Mouse (Mus musculus) liver, postnatal 0 days (tissue): ENCODE measurements around the gene Tsc22d4.

Source experiments
- CTCF ChIP-seq: sonication (generic); IDR thresholded peaks from 2 replicates; pipeline ENCODE4 v1.5.1; 2016; ENCODE audit warnings: antibody characterized with exemption, low read depth
- EP300 ChIP-seq: IDR thresholded peaks from 2 replicates; pipeline ENCODE4 v1.6.1; 2016; ENCODE audit warnings: antibody characterized with exemption, low read depth, mild to moderate bottlenecking

- TF ChIP-seq CTCF (no peak), EP300 (no peak)
Measured at GRCm38 (mm10) chr5:137751988-137752387, 6.5 kb downstream of the Tsc22d4 start.
